In genomic region chr5:43661997-43662961, GRCm38 (mm10) we compare ENCODE assay signal across 7 mouse cellular contexts. TPM values are rescaled to one million over a fixed set of nuclear protein-coding genes. Genes with fewer than 3 reads are reported as not detected.
DNase-seq lines count a peak whose midpoint lies in the region; ATAC-seq and TF ChIP-seq lines count a peak whose summit lies in the region.

Gene Cc2d2a, plus strand, starts transcription at chr5:43662346.

- H3K27me3 ChIP-seq in intestine, embryonic 15.5 days (replicated peaks) = no peaks in the 10 kb centered on the region
- H3K27me3 ChIP-seq in limb, embryonic 11.5 days (ENCODE audit: control insufficient read depth, insufficient read depth, low read length) = no peaks in the 10 kb centered on the region
- H3K27me3 ChIP-seq in midbrain, embryonic 13.5 days = no peaks in the 10 kb centered on the region
- H3K27me3 ChIP-seq in stomach, postnatal 0 days (ENCODE audit: control insufficient read depth, insufficient read depth, low read length) = no peaks in the 10 kb centered on the region

- TF ChIP-seq CTCF in stomach, postnatal 0 days (IDR thresholded peaks at IDR 0.05; ENCODE audit: low read depth) = no peak; the same call in 1 of the 2 replicates

- peak within 1 kb of the TSS; percentile 69 for H3K4me2 ChIP-seq in intestine, embryonic 15.5 days (replicated peaks)
- peak within 1 kb of the TSS; percentile 42 for H3K4me2 ChIP-seq in limb, embryonic 11.5 days (ENCODE audit: low read depth, severe bottlenecking)
- peak within 1 kb of the TSS; percentile 62 for H3K4me2 ChIP-seq in midbrain, embryonic 13.5 days (replicated peaks)
- H3K4me2 ChIP-seq in stomach, postnatal 0 days (replicated peaks; ENCODE audit: low read depth) = peak within 1 kb of the TSS; percentile 63

- H3K9ac ChIP-seq in intestine, embryonic 15.5 days = peak within 1 kb of the TSS; percentile 54
- peak within 1 kb of the TSS; percentile 64 for H3K9ac ChIP-seq in limb, embryonic 11.5 days (ENCODE audit: low read length)
- H3K9ac ChIP-seq in midbrain, embryonic 13.5 days (replicated peaks) = peak within 1 kb of the TSS; percentile 63
- H3K9ac ChIP-seq in stomach, postnatal 0 days (ENCODE audit: low read length) = peak within 1 kb of the TSS; percentile 61

- ATAC-seq in intestine, embryonic 15.5 days = peak; percentile 78
- peak; percentile 66 for ATAC-seq in limb, embryonic 11.5 days (ENCODE audit: insufficient number of reproducible peaks, low FRiP score, low TSS enrichment, low read depth)
- ATAC-seq in midbrain, embryonic 13.5 days = peak; percentile 84
- peak; percentile 70 for ATAC-seq in stomach, postnatal 0 days (ENCODE audit: low FRiP score, low TSS enrichment)

- H3K4me1 ChIP-seq in intestine, embryonic 15.5 days (replicated peaks) = peaks cover 16% of the 10 kb centered on the region
- H3K4me1 ChIP-seq in limb, embryonic 11.5 days (ENCODE audit: control insufficient read depth, insufficient read depth, low read length) = peaks cover 4% of the 10 kb centered on the region; the same call in 1 of the 2 replicates
- peaks cover 39% of the 10 kb centered on the region for H3K4me1 ChIP-seq in midbrain, embryonic 13.5 days (replicated peaks)
- no peaks in the 10 kb centered on the region; the same call in 1 of the 2 replicates for H3K4me1 ChIP-seq in stomach, postnatal 0 days (replicated peaks; ENCODE audit: control insufficient read depth, insufficient read depth)

- peak; percentile 30 for DNase-seq in adrenal gland, postnatal 25 days
- peak; percentile 35 to 52 for DNase-seq in cerebellum, postnatal 36 days
- peak in 1 of 2 experiments; percentile 40 for DNase-seq in gastrocnemius, postnatal 4 days (ENCODE audit: low spot score in 2 of 2)
- DNase-seq in limb, embryonic 11.5 days (ENCODE audit: low spot score) = peak; percentile 75
- peak; percentile 47 for DNase-seq in stomach, postnatal 0 days (ENCODE audit: low spot score)

- no peak for TF ChIP-seq EP300 in stomach, postnatal 0 days (optimal IDR thresholded peaks at IDR 0.05)

- no peaks in the 10 kb centered on the region for H3K36me3 ChIP-seq in intestine, embryonic 15.5 days
- no peaks in the 10 kb centered on the region for H3K36me3 ChIP-seq in limb, embryonic 11.5 days (ENCODE audit: control insufficient read depth, insufficient read depth, low read length)
- H3K36me3 ChIP-seq in midbrain, embryonic 13.5 days = no peaks in the 10 kb centered on the region
- no peaks in the 10 kb centered on the region for H3K36me3 ChIP-seq in stomach, postnatal 0 days (ENCODE audit: control insufficient read depth, insufficient read depth, low read length)

- no peaks in the 10 kb centered on the region for H3K9me3 ChIP-seq in intestine, embryonic 15.5 days
- no peaks in the 10 kb centered on the region for H3K9me3 ChIP-seq in limb, embryonic 11.5 days (ENCODE audit: control insufficient read depth, low read length)
- no peaks in the 10 kb centered on the region for H3K9me3 ChIP-seq in midbrain, embryonic 13.5 days
- no peaks in the 10 kb centered on the region for H3K9me3 ChIP-seq in stomach, postnatal 0 days (ENCODE audit: control insufficient read depth, low read length)

- H3K27ac ChIP-seq in intestine, embryonic 15.5 days = peak within 1 kb of the TSS; percentile 92
- H3K27ac ChIP-seq in limb, embryonic 11.5 days (replicated peaks; ENCODE audit: low read depth, low read length) = peak within 1 kb of the TSS; percentile 85
- peak within 1 kb of the TSS; percentile 90 for H3K27ac ChIP-seq in midbrain, embryonic 13.5 days
- H3K27ac ChIP-seq in stomach, postnatal 0 days (replicated peaks) = peak within 1 kb of the TSS; percentile 93

- peak within 1 kb of the TSS; percentile 46 for H3K4me3 ChIP-seq in intestine, embryonic 15.5 days (replicated peaks)
- H3K4me3 ChIP-seq in limb, embryonic 11.5 days (ENCODE audit: low read depth, low read length) = peak within 1 kb of the TSS; percentile 31
- H3K4me3 ChIP-seq in midbrain, embryonic 13.5 days (replicated peaks) = peak within 1 kb of the TSS; percentile 45
- H3K4me3 ChIP-seq in stomach, postnatal 0 days (ENCODE audit: low read depth, low read length) = peak within 1 kb of the TSS; percentile 50

- 4% methylated on average over 19 of the region's 19 CpGs for WGBS in intestine, embryonic 15.5 days
- 8% methylated on average over 19 of the region's 19 CpGs for WGBS in limb, embryonic 11.5 days
- 4% methylated on average over 19 of the region's 19 CpGs for WGBS in midbrain, embryonic 13.5 days
- WGBS in stomach, postnatal 0 days = 3% methylated on average over 19 of the region's 19 CpGs

RNA-seq across cellular contexts. Expression of gene Cc2d2a, which starts in this region (rescaled TPM):
- total RNA-seq in adrenal gland, postnatal 25 days (2021) = 17.0 and 23.6 TPM in 2 replicates
- total RNA-seq in gastrocnemius, postnatal 4 days (2021) = 10 to 100 TPM; 15.3 to 17.5 TPM
- 8.9 and 9.8 TPM in 2 replicates for polyA plus RNA-seq in intestine, embryonic 15.5 days (2015; fragmentation: Nextera tagmentation; extraction: Ambion mirVana)
- polyA plus RNA-seq in limb, embryonic 11.5 days (2014; fragmentation: Nextera tagmentation; extraction: Ambion mirVana) = 8.2 and 9.3 TPM in 2 replicates
- 9.8 and 10.2 TPM in 2 replicates for polyA plus RNA-seq in midbrain, embryonic 13.5 days (2015; fragmentation: Nextera tagmentation; extraction: Ambion mirVana)
- 4.7 and 5.5 TPM in 2 replicates for polyA plus RNA-seq in stomach, postnatal 0 days (2015; fragmentation: Nextera tagmentation; extraction: Ambion mirVana)
